Mouse (Mus musculus): ENCODE data around the gene Gm17349. TPM values are rescaled to one million over a fixed set of nuclear protein-coding genes. Genes with fewer than 3 reads are reported as not detected.
A peak's percentile ranks its signal among the peaks of the same experiment; 100 is the strongest.

The Gm17349 gene
- polyA plus RNA-seq, 1 experiment from 2014 or later, result not detected

- no peak for ATAC-seq (ENCODE audit: insufficient number of reproducible peaks, low FRiP score, low TSS enrichment, low read depth)
- H3K27ac ChIP-seq (replicated peaks), result no peak overlapping the region
- peaks cover 17% of the 10 kb centered on the region; the same call in 1 of the 2 replicates for H3K27me3 ChIP-seq
- peaks cover 41% of the 10 kb centered on the region for H3K4me1 ChIP-seq
- H3K9me3 ChIP-seq (replicated peaks), result no peaks in the 10 kb centered on the region
- WGBS, result 92% methylated on average over 10 of the region's 10 CpGs
- no peak overlapping the region for H3K4me2 ChIP-seq (replicated peaks)
- no peak overlapping the region for H3K9ac ChIP-seq
- H3K4me3 ChIP-seq (replicated peaks), result no peak overlapping the region
- H3K36me3 ChIP-seq, result peaks cover 3% of the 10 kb centered on the region; the same call in 1 of the 2 replicates
These were observed 5.6 kb downstream of the Gm17349 start for GRCm38 (mm10) chr15:99699715-99700114.

GRCm38 (mm10) chr15:99698533-99699085, 6.7 kb downstream of the Gm17349 start:
- H3K27me3 ChIP-seq, result peaks cover 17% of the 10 kb centered on the region; the same call in 1 of the 2 replicates
- 35% methylated on average over 20 of the region's 20 CpGs for WGBS

GRCm38 (mm10) chr15:99697309-99697708, 8.0 kb downstream of the Gm17349 start:
- no peaks in the 10 kb centered on the region for H3K9me3 ChIP-seq (replicated peaks)
- WGBS, result 20% methylated on average over 2 of the region's 2 CpGs
- H3K4me2 ChIP-seq (replicated peaks), result no peak overlapping the region
- H3K27me3 ChIP-seq, result peaks cover 17% of the 10 kb centered on the region; the same call in 1 of the 2 replicates
- no peak overlapping the region for H3K27ac ChIP-seq (replicated peaks)
- no peaks in the 10 kb centered on the region for H3K36me3 ChIP-seq
- no peak overlapping the region for H3K9ac ChIP-seq
- no peak overlapping the region for H3K4me3 ChIP-seq (replicated peaks)
- H3K4me1 ChIP-seq, result peaks cover 18% of the 10 kb centered on the region; the same call in 1 of the 2 replicates
- ATAC-seq (ENCODE audit: insufficient number of reproducible peaks, low FRiP score, low TSS enrichment, low read depth), result no peak

More at GRCm38 (mm10) chr15:99698533-99699085, 6.7 kb downstream of the Gm17349 start:
- Histone ChIP-seq H3K27ac (replicated peaks) (no peak overlapping the region), H3K4me1 (peaks cover 30% of the 10 kb centered on the region), H3K4me2 (replicated peaks) (no peak overlapping the region), H3K4me3 (replicated peaks) (no peak overlapping the region), H3K9ac (no peak overlapping the region), H3K36me3 (no peaks in the 10 kb centered on the region), H3K9me3 (replicated peaks) (no peaks in the 10 kb centered on the region)
- no peak for ATAC-seq (ENCODE audit: insufficient number of reproducible peaks, low FRiP score, low TSS enrichment, low read depth)

- Histone ChIP-seq H3K27ac (replicated peaks) (no peak overlapping the region), H3K4me3 (replicated peaks) (no peak overlapping the region), H3K36me3 (no peaks in the 10 kb centered on the region), H3K27me3 (peaks cover 16% of the 10 kb centered on the region), H3K4me2 (replicated peaks) (no peak overlapping the region), H3K9me3 (replicated peaks) (no peaks in the 10 kb centered on the region), H3K9ac (no peak overlapping the region), H3K4me1 (no peaks in the 10 kb centered on the region)
- no peak; the same call in 1 of the 2 replicates for ATAC-seq (ENCODE audit: insufficient number of reproducible peaks, low FRiP score, low TSS enrichment, low read depth)
- WGBS, result 63% methylated on average over 9 of the region's 9 CpGs
These were observed 13.3 kb downstream of the Gm17349 start for GRCm38 (mm10) chr15:99691976-99692375.

GRCm38 (mm10) chr15:99690924-99691323, 14.4 kb downstream of the Gm17349 start:
- Histone ChIP-seq H3K27me3 (peaks cover 12% of the 10 kb centered on the region), H3K4me2 (replicated peaks) (no peak overlapping the region), H3K27ac (replicated peaks) (no peak overlapping the region), H3K9ac (no peak overlapping the region), H3K36me3 (no peaks in the 10 kb centered on the region), H3K4me3 (replicated peaks) (no peak overlapping the region), H3K9me3 (replicated peaks) (no peaks in the 10 kb centered on the region), H3K4me1 (no peaks in the 10 kb centered on the region)
- no peak for ATAC-seq (ENCODE audit: insufficient number of reproducible peaks, low FRiP score, low TSS enrichment, low read depth)
- WGBS, result 23% methylated on average over 4 of the region's 4 CpGs

- H3K36me3 ChIP-seq, result no peaks in the 10 kb centered on the region
- H3K27ac ChIP-seq (replicated peaks), result no peak overlapping the region
- H3K9ac ChIP-seq, result no peak overlapping the region
- H3K4me1 ChIP-seq, result no peaks in the 10 kb centered on the region
- no peaks in the 10 kb centered on the region for H3K9me3 ChIP-seq (replicated peaks)
- WGBS, result 4% methylated on average over 4 of the region's 4 CpGs
- no peak overlapping the region for H3K4me2 ChIP-seq (replicated peaks)
- peaks cover 12% of the 10 kb centered on the region for H3K27me3 ChIP-seq
- H3K4me3 ChIP-seq (replicated peaks), result no peak overlapping the region
- 0 out of 2 replicates have a peak, but pooled peaks have one; percentile 34 for ATAC-seq (ENCODE audit: insufficient number of reproducible peaks, low FRiP score, low TSS enrichment, low read depth)
These were observed 16.6 kb downstream of the Gm17349 start for GRCm38 (mm10) chr15:99688712-99689111.

- 93% methylated on average over 5 of the region's 5 CpGs for WGBS
- ATAC-seq (ENCODE audit: insufficient number of reproducible peaks, low FRiP score, low TSS enrichment, low read depth), result no peak
These were observed 21.1 kb downstream of the Gm17349 start for GRCm38 (mm10) chr15:99684156-99684555.

GRCm38 (mm10) chr15:99682880-99683279, 22.4 kb downstream of the Gm17349 start:
- no peak overlapping the region for H3K4me3 ChIP-seq (replicated peaks)
- 93% methylated on average over 7 of the region's 7 CpGs for WGBS
- H3K27ac ChIP-seq (replicated peaks), result no peak overlapping the region
- no peak for ATAC-seq (ENCODE audit: insufficient number of reproducible peaks, low FRiP score, low TSS enrichment, low read depth)
- no peaks in the 10 kb centered on the region for H3K9me3 ChIP-seq (replicated peaks)
- no peaks in the 10 kb centered on the region for H3K27me3 ChIP-seq
- H3K36me3 ChIP-seq, result no peaks in the 10 kb centered on the region
- no peak overlapping the region for H3K4me2 ChIP-seq (replicated peaks)
- H3K4me1 ChIP-seq, result 0 out of 2 replicates have a peak, but pooled peaks cover 11% of the 10 kb centered on the region
- H3K9ac ChIP-seq, result no peak overlapping the region

More at GRCm38 (mm10) chr15:99684156-99684555, 21.1 kb downstream of the Gm17349 start:
- Histone ChIP-seq H3K9me3 (replicated peaks) (no peaks in the 10 kb centered on the region), H3K4me1 (no peaks in the 10 kb centered on the region), H3K4me3 (replicated peaks) (no peak overlapping the region), H3K27ac (replicated peaks) (no peak overlapping the region), H3K36me3 (no peaks in the 10 kb centered on the region), H3K4me2 (replicated peaks) (no peak overlapping the region), H3K9ac (no peak overlapping the region), H3K27me3 (no peaks in the 10 kb centered on the region)

GRCm38 (mm10) chr15:99679008-99679407, 26.3 kb downstream of the Gm17349 start:
- Histone ChIP-seq H3K36me3 (no peaks in the 10 kb centered on the region), H3K4me1 (peaks cover 16% of the 10 kb centered on the region; the same call in 1 of the 2 replicates), H3K9me3 (replicated peaks) (no peaks in the 10 kb centered on the region), H3K4me3 (replicated peaks) (no peak overlapping the region), H3K9ac (no peak overlapping the region), H3K27ac (replicated peaks) (no peak overlapping the region), H3K27me3 (peaks cover 6% of the 10 kb centered on the region; the same call in 1 of the 2 replicates), H3K4me2 (replicated peaks) (no peak overlapping the region)
- WGBS, result 63% methylated on average over 7 of the region's 7 CpGs
- ATAC-seq (ENCODE audit: insufficient number of reproducible peaks, low FRiP score, low TSS enrichment, low read depth), result no peak

- Histone ChIP-seq H3K27ac (replicated peaks) (no peak overlapping the region), H3K4me1 (peaks cover 16% of the 10 kb centered on the region; the same call in 1 of the 2 replicates), H3K36me3 (no peaks in the 10 kb centered on the region), H3K27me3 (peaks cover 12% of the 10 kb centered on the region; the same call in 1 of the 2 replicates), H3K9ac (no peak overlapping the region), H3K4me3 (replicated peaks) (no peak overlapping the region), H3K9me3 (replicated peaks) (no peaks in the 10 kb centered on the region), H3K4me2 (replicated peaks) (no peak overlapping the region)
- peak; percentile 32; the same call in 1 of the 2 replicates for ATAC-seq (ENCODE audit: insufficient number of reproducible peaks, low FRiP score, low TSS enrichment, low read depth)
- WGBS, result 14% methylated on average over 13 of the region's 13 CpGs
These were observed 27.1 kb downstream of the Gm17349 start for GRCm38 (mm10) chr15:99678063-99678800.

GRCm38 (mm10) chr15:99677089-99677488, 28.2 kb downstream of the Gm17349 start:
- no peaks in the 10 kb centered on the region for H3K9me3 ChIP-seq (replicated peaks)
- 21% methylated on average over 8 of the region's 8 CpGs for WGBS
- H3K4me2 ChIP-seq (replicated peaks), result no peak overlapping the region
- no peak overlapping the region for H3K9ac ChIP-seq
- peaks cover 16% of the 10 kb centered on the region; the same call in 1 of the 2 replicates for H3K4me1 ChIP-seq
- H3K36me3 ChIP-seq, result no peaks in the 10 kb centered on the region
- peaks cover 24% of the 10 kb centered on the region for H3K27me3 ChIP-seq
- peak; percentile 13; the same call in 1 of the 2 replicates for ATAC-seq (ENCODE audit: insufficient number of reproducible peaks, low FRiP score, low TSS enrichment, low read depth)
- H3K4me3 ChIP-seq (replicated peaks), result no peak overlapping the region
- no peak overlapping the region for H3K27ac ChIP-seq (replicated peaks)
